Mouse (Mus musculus) ovary, postnatal 36 days (tissue): ENCODE measurements around the gene Gm3435.
"Not testable (repeated sequence)": the region's sequence is repeated elsewhere in the genome, so short reads cannot be mapped to it uniquely, and the experiment has no call there.

Experiments
- DNase-seq: peaks from one replicate; pipeline ENCODE4 v3.0.0; 2022; ENCODE audit warnings: low spot score, mixed read lengths

The Gm3435 gene

GRCm38 (mm10) chr17:15009706-15010413, at the start of gene Gm3435:
Gene Gm3435, plus strand, starts transcription at chr17:15010176.
- DNase-seq = not testable (repeated sequence)

- peak; percentile 34 for DNase-seq
Observed at GRCm38 (mm10) chr17:14960520-14960919, 49.5 kb upstream of the Gm3435 start.

- peak; percentile 54 for DNase-seq
Observed at GRCm38 (mm10) chr17:14960951-14961556, 48.9 kb upstream of the Gm3435 start, which contains the start of gene Phf10. Gene Phf10, minus strand, starts transcription at chr17:14961273.

GRCm38 (mm10) chr17:14961557-14962154, 48.3 kb upstream of the Gm3435 start:
- not testable (repeated sequence) for DNase-seq

- DNase-seq = not testable (repeated sequence)
Observed at GRCm38 (mm10) chr17:14968373-14968913, 41.5 kb upstream of the Gm3435 start.

- not testable (repeated sequence) for DNase-seq
Observed at GRCm38 (mm10) chr17:14977718-14978361, 32.1 kb upstream of the Gm3435 start.

GRCm38 (mm10) chr17:14978362-14979038, 31.5 kb upstream of the Gm3435 start, which contains the start of the genes 9030025P20Rik and Gm3417:
Gene 9030025P20Rik, plus strand, starts transcription at chr17:14978468.
Gene Gm3417, minus strand, starts transcription at chr17:14978790.
- not testable (repeated sequence) for DNase-seq

- DNase-seq = not testable (repeated sequence)
Observed at GRCm38 (mm10) chr17:14990116-14990702, 19.8 kb upstream of the Gm3435 start.

GRCm38 (mm10) chr17:14992522-14993138, 17.3 kb upstream of the Gm3435 start:
- not testable (repeated sequence) for DNase-seq

GRCm38 (mm10) chr17:14993139-14993832, 16.7 kb upstream of the Gm3435 start:
- not testable (repeated sequence) for DNase-seq

- not testable (repeated sequence) for DNase-seq
Observed at GRCm38 (mm10) chr17:14994140-14994539, 15.8 kb upstream of the Gm3435 start.

- DNase-seq = not testable (repeated sequence)
Observed at GRCm38 (mm10) chr17:15000047-15000446, 9.9 kb upstream of the Gm3435 start.

- not testable (repeated sequence) for DNase-seq
Observed at GRCm38 (mm10) chr17:15009088-15009487, 888 bp upstream of the Gm3435 start.

GRCm38 (mm10) chr17:15021503-15022220, 11.7 kb downstream of the Gm3435 start:
- peak; percentile 14 for DNase-seq

GRCm38 (mm10) chr17:15023878-15024492, 14.0 kb downstream of the Gm3435 start:
- DNase-seq = not testable (repeated sequence)

- DNase-seq = not testable (repeated sequence)
Observed at GRCm38 (mm10) chr17:15024502-15025193, 14.7 kb downstream of the Gm3435 start.

GRCm38 (mm10) chr17:15025513-15025912, 15.5 kb downstream of the Gm3435 start:
- DNase-seq = not testable (repeated sequence)

GRCm38 (mm10) chr17:15031414-15031813, 21.4 kb downstream of the Gm3435 start:
- DNase-seq = not testable (repeated sequence)
